Mouse (Mus musculus) limb, embryonic 12.5 days (tissue): Measurements from ENCODE around the gene Gbp5. TPM values are rescaled to one million over a fixed set of nuclear protein-coding genes. Genes with fewer than 3 reads are reported as not detected.

Experiments
- ATAC-seq: fragments of 200-750 bp; cut with Nextera tagmentation; 2 replicates; pipeline ENCODE4 v1.8.0; 2017; ENCODE audit warnings: low read depth, moderate TSS enrichment; ENCODE audit not compliant: insufficient number of reproducible peaks, insufficient read depth, low FRiP score, low TSS enrichment
- H3K27ac ChIP-seq: fragments of 300-500 bp; sonication (generic); 2 replicates; pipeline ENCODE4 v1.5.1; 2016; ENCODE audit warnings: mild to moderate bottlenecking, moderate library complexity
- H3K27me3 ChIP-seq: fragments of 300-500 bp; sonication (generic); 2 replicates; pipeline ENCODE4 v1.6.1; 2016; ENCODE audit warnings: mild to moderate bottlenecking, moderate library complexity
- H3K36me3 ChIP-seq: fragments of 300-500 bp; sonication (generic); 2 replicates; pipeline ENCODE4 v1.6.1; 2016; ENCODE audit warnings: mild to moderate bottlenecking, moderate library complexity
- H3K4me1 ChIP-seq: fragments of 300-500 bp; sonication (generic); replicated peaks from 2 replicates; pipeline ENCODE4 v1.6.1; 2016
- H3K4me2 ChIP-seq: fragments of 300-500 bp; sonication (generic); 2 replicates; pipeline ENCODE4 v1.6.1; 2016; ENCODE audit warnings: mild to moderate bottlenecking, moderate library complexity
- H3K4me3 ChIP-seq: fragments of 300-500 bp; sonication (generic); replicated peaks from 2 replicates; pipeline ENCODE4 v1.5.1; 2016; ENCODE audit warnings: mild to moderate bottlenecking
- H3K9ac ChIP-seq: fragments of 300-500 bp; sonication (generic); replicated peaks from 2 replicates; pipeline ENCODE4 v1.6.1; 2016; ENCODE audit warnings: mild to moderate bottlenecking, moderate library complexity
- H3K9me3 ChIP-seq: fragments of 300-500 bp; sonication (generic); 2 replicates; pipeline ENCODE4 v1.6.1; 2016; ENCODE audit warnings: mild to moderate bottlenecking, moderate library complexity
- WGBS: fragments of 180-500 bp; shearing (Covaris S2); methylation state at CpG from one replicate; pipeline ENCODE4 v1.1.7; 2016; 5-methylcytosine and 5-hydroxymethylcytosine counted together
- polyA plus RNA-seq: library from polyadenylated mRNA; unstranded; fragments of >200 nt; fragmentation: Nextera tagmentation; extraction: Ambion mirVana; gene quantifications from 2 replicates; pipeline ENCODE4 v1.2.1, GENCODE M21; 2016

Gene Gbp5
- polyA plus RNA-seq, 1 experiment from 2014 or later: not detected

DNA sequence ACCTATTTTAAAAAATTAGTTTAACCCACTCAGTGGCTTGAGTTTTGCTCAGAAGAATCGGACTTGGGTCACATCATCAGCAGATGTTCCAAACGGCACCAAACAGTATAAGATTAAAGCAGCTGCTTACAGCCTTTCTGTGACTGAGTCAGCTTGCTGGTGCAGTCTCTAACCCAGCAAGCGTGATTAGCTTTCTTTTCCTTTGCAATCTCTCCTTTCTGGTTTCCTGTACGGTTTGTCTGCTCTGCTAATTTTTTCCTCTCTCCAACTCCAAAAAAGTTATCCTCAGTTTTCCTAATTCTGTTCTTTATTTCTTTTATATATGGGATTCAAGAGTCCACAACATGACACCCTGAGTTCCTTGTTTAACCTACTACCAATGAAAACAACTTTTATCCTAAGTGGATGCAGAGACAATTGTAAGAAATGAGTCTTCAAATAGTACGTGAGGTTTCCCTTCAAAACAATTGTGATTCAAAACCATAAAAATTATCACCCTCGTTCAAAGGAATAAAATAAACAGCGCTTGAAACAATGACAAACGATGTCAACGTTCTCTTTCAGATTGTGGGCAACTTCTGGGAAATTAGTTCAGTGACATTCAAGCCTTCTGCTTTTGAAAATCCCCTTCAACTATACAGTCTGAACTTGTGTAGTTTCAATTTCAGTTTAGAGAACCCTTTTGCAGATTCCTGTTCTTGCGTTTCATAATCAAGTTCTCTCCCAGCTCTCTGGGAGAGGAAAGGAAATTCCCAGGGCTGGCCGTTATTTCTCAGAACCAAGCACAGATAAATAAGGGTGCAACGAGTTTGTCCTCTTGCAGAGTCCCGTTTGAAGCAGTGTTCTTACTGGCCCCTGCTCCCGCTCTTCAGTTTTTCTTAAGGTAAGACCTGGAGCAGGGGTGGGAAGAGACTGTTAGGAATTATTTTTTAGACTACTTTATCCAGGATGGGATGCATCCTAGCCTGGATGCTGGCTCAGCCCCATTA lies 2.6 kb downstream of the Gbp5 start:
- H3K9me3 ChIP-seq: no peaks in the 10 kb centered on the region
- H3K27ac ChIP-seq: no peak overlapping the region
- no peak overlapping the region for H3K9ac ChIP-seq
- ATAC-seq: no peak
- no peaks in the 10 kb centered on the region for H3K36me3 ChIP-seq
- H3K27me3 ChIP-seq: 0 out of 2 replicates have a peak, but pooled peaks cover 6% of the 10 kb centered on the region
- 56% methylated on average over 14 of the region's 14 CpGs for WGBS
- H3K4me1 ChIP-seq: no peaks in the 10 kb centered on the region
- H3K4me2 ChIP-seq: 0 out of 2 replicates have a peak overlapping the region, but pooled peaks have one; percentile 19
- no peak overlapping the region for H3K4me3 ChIP-seq

DNA sequence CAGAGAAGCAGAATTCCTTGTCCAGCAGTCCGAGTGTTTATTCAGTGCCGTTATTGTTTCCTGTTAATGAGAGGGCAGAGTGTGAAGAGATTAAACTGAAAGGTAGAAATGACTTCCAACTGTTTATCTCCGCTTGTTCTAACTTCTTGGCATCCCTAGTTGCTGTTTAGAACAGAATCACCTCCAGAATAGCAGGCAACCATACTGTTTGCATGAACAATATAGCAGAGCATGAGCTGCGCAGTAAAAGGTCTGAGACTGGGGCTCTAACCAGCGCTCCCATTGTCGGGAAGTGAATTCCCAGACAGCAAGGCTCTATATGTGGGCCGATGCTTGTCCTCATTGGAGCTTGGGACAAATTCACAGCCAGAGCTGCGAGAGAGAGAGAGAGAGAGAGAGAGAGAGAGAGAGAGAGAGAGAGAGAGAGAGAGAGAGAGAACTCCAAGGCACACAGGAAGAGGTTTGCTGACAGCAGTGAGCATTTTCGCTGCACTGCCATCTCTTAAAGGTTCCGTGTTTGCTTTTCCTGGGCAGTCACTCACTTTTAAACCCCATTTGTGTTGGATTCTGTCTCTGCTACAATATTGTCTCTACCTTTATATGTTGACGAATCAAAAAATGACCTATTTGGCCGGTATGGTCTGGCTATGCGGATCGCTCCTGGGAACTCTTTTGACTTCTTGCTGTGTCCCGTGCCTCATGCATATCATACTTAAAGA lies 3.5 kb downstream of the Gbp5 start:
- Histone ChIP-seq H3K4me2 (peak overlapping the region; percentile 19; the same call in 1 of the 2 replicates), H3K36me3 (no peaks in the 10 kb centered on the region), H3K4me1 (no peaks in the 10 kb centered on the region), H3K27me3 (0 out of 2 replicates have a peak, but pooled peaks cover 6% of the 10 kb centered on the region), H3K9me3 (no peaks in the 10 kb centered on the region), H3K4me3 (no peak overlapping the region), H3K27ac (no peak overlapping the region), H3K9ac (no peak overlapping the region)
- 67% methylated on average over 15 of the region's 15 CpGs for WGBS
- ATAC-seq: no peak

- H3K4me3 ChIP-seq: no peak overlapping the region
- H3K9me3 ChIP-seq: no peaks in the 10 kb centered on the region
- no peaks in the 10 kb centered on the region for H3K4me1 ChIP-seq
- no peak overlapping the region for H3K4me2 ChIP-seq
- 0 out of 2 replicates have a peak, but pooled peaks cover 6% of the 10 kb centered on the region for H3K27me3 ChIP-seq
- 88% methylated on average over 5 of the region's 5 CpGs for WGBS
- no peaks in the 10 kb centered on the region for H3K36me3 ChIP-seq
- no peak for ATAC-seq
- H3K9ac ChIP-seq: no peak overlapping the region
- no peak overlapping the region for H3K27ac ChIP-seq
Observed at GRCm38 (mm10) chr3:142498941-142499340, 5.2 kb downstream of the Gbp5 start.

- Histone ChIP-seq H3K9me3 (no peaks in the 10 kb centered on the region), H3K4me2 (no peak overlapping the region), H3K4me1 (no peaks in the 10 kb centered on the region), H3K27ac (no peak overlapping the region), H3K4me3 (no peak overlapping the region), H3K27me3 (peaks cover 16% of the 10 kb centered on the region; the same call in 1 of the 2 replicates), H3K9ac (no peak overlapping the region), H3K36me3 (no peaks in the 10 kb centered on the region)
- no peak for ATAC-seq
- 79% methylated on average over 3 of the region's 3 CpGs for WGBS
Observed at GRCm38 (mm10) chr3:142528116-142528515, 34.3 kb downstream of the Gbp5 start.

DNA sequence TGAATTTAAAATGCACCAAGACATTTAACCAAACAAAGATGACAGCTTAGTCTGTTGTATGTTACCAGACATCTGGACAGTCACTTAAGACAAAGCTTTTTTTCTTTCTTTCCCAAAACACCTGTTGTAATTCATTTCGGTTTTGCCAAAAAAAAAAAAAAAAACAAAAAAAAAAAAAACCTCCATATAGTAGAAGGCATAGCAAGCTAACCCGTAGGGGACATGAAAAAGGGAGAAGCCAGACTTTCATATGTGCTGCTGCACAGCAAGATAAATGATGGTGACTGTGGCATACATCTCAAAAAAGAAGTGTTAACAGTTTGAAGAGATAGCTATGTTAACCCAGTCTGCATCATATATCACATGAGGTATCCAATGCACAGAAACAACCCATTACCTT lies 35.8 kb downstream of the Gbp5 start:
- H3K4me1 ChIP-seq: no peaks in the 10 kb centered on the region
- no peaks in the 10 kb centered on the region for H3K9me3 ChIP-seq
- H3K36me3 ChIP-seq: no peaks in the 10 kb centered on the region
- peak overlapping the region; percentile 54 for H3K9ac ChIP-seq
- H3K27ac ChIP-seq: no peak overlapping the region
- H3K4me2 ChIP-seq: peak overlapping the region; percentile 94
- 54% methylated on average over 2 of the region's 2 CpGs for WGBS
- ATAC-seq: no peak
- H3K4me3 ChIP-seq: peak overlapping the region; percentile 57
- peaks cover 16% of the 10 kb centered on the region; the same call in 1 of the 2 replicates for H3K27me3 ChIP-seq

DNA sequence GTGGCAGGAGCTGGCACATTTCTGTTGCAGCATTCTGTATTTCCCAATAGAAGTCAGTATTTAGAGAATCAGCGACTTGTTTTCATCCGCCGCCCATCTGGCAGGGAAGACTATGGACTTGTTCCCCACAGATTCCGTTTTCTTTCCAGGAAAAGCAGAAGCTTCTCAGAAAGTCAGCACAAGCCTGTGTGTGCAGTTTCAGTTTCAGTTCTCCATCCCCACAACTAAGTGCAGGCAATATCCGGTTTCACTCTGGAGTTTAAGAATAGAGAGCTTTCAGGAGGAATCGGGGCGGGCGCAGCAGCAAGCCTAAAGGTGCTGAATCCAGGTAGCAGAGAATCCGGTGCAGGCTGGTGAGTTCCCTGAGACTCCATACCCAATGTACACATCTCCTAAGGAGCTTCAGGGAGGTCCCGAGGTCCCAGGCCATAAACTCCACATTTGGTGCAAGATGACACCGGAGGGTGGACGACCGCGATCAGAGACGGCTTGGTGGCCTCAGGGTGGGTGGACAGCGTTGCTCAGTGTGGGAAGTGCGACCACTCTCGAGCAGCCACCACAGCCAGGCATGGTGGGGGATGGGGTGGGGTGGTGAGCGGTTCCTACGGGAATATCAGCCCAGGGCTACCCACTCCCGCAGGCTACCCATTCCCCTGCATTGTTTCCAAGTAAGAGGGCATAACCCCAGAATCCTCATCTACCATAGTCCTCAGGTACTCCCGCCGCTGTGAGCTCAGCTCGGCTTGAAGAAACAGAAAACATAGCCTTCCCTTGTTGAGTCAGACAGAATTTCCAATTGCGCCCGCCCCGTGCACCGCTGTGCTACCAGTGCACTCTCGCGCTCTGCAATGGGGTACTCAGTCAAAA lies 36.5 kb downstream of the Gbp5 start, which contains the start of gene Gbp7:
Gene Gbp7 (plus strand): TSS at position 256 of the 867 bp plus-strand sequence.
- no peaks in the 10 kb centered on the region for H3K9me3 ChIP-seq
- H3K4me3 ChIP-seq: peak within 1 kb of the TSS; percentile 57
- H3K4me2 ChIP-seq: peak within 1 kb of the TSS; percentile 94
- no peaks in the 10 kb centered on the region for H3K4me1 ChIP-seq
- 2% methylated on average over 30 of the region's 30 CpGs for WGBS
- no peak within 1 kb of the TSS for H3K27ac ChIP-seq
- peaks cover 16% of the 10 kb centered on the region; the same call in 1 of the 2 replicates for H3K27me3 ChIP-seq
- ATAC-seq: peak; percentile 72
- H3K36me3 ChIP-seq: no peaks in the 10 kb centered on the region
- peak within 1 kb of the TSS; percentile 54 for H3K9ac ChIP-seq

GRCm38 (mm10) chr3:142531595-142531994 lies 37.8 kb downstream of the Gbp5 start:
- WGBS: 85% methylated on average over 3 of the region's 3 CpGs
- no peak for ATAC-seq
- no peak overlapping the region for H3K4me2 ChIP-seq

GRCm38 (mm10) chr3:142533185-142533584 lies 39.4 kb downstream of the Gbp5 start:
- Histone ChIP-seq H3K36me3 (no peaks in the 10 kb centered on the region), H3K9ac (no peak overlapping the region), H3K9me3 (no peaks in the 10 kb centered on the region), H3K4me3 (no peak overlapping the region), H3K4me2 (no peak overlapping the region), H3K27ac (no peak overlapping the region), H3K4me1 (no peaks in the 10 kb centered on the region), H3K27me3 (peaks cover 13% of the 10 kb centered on the region; the same call in 1 of the 2 replicates)
- ATAC-seq: no peak
- WGBS: 91% methylated on average over 3 of the region's 3 CpGs

More at GRCm38 (mm10) chr3:142531595-142531994, 37.8 kb downstream of the Gbp5 start:
- H3K9ac ChIP-seq: no peak overlapping the region
- peaks cover 16% of the 10 kb centered on the region; the same call in 1 of the 2 replicates for H3K27me3 ChIP-seq
- H3K4me1 ChIP-seq: no peaks in the 10 kb centered on the region
- no peaks in the 10 kb centered on the region for H3K9me3 ChIP-seq
- no peak overlapping the region for H3K4me3 ChIP-seq
- no peak overlapping the region for H3K27ac ChIP-seq
- no peaks in the 10 kb centered on the region for H3K36me3 ChIP-seq

DNA sequence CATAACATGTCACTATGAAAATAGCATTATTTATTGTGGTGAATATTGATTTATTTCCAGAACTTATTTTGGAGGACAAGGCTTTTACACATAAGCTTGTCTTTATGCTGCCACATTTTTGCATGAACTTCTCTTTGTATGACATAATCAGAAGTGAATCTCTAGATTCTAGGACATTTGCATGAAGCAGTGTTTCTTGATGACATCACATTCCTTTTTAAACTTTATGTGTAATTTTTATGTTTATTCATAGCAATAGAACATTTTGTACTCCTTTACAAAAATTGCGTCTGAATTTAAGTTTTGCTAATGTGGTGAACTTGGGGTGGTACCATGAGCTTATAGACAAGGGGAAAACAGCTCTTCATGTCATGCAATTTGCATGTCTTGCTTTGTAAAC lies 41.9 kb downstream of the Gbp5 start:
- WGBS: 75% methylated on average over 1 of the region's 1 CpGs
- H3K27ac ChIP-seq: no peak overlapping the region
- ATAC-seq: no peak
- H3K9ac ChIP-seq: no peak overlapping the region
- H3K4me3 ChIP-seq: no peak overlapping the region
- H3K27me3 ChIP-seq: peaks cover 13% of the 10 kb centered on the region; the same call in 1 of the 2 replicates
- H3K36me3 ChIP-seq: no peaks in the 10 kb centered on the region
- H3K4me1 ChIP-seq: no peaks in the 10 kb centered on the region
- H3K4me2 ChIP-seq: no peak overlapping the region
- no peaks in the 10 kb centered on the region for H3K9me3 ChIP-seq

DNA sequence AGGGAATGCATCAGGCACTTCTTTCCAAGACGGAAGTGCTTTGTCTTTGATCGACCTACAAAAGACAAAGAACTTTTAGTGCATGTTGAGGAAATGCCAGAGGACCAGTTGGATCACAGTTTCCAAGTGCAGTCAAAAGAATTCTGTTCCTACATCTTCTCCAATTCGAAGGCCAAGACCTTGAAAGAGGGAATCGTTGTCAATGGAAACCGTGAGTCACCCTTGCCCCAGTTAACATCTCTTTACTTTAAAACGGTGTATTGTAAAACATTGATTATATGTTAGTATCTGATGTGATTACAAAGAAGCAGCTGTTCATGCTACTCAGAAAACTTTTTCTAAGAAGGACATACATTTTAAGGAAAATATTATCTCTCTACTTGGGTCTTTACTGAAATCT lies 47.6 kb downstream of the Gbp5 start:
- H3K36me3 ChIP-seq: no peaks in the 10 kb centered on the region
- H3K9ac ChIP-seq: no peak overlapping the region
- no peaks in the 10 kb centered on the region for H3K4me1 ChIP-seq
- no peak overlapping the region for H3K4me2 ChIP-seq
- H3K4me3 ChIP-seq: no peak overlapping the region
- WGBS: 89% methylated on average over 6 of the region's 6 CpGs
- ATAC-seq: no peak
- no peak overlapping the region for H3K27ac ChIP-seq
- no peaks in the 10 kb centered on the region for H3K27me3 ChIP-seq
- H3K9me3 ChIP-seq: no peaks in the 10 kb centered on the region
